9 mouse cellular contexts compared by ENCODE assay signal in genomic region chr12:76117632-76118153, GRCm38 (mm10). TPM values are rescaled to one million over a fixed set of nuclear protein-coding genes. Genes with fewer than 3 reads are reported as not detected.
DNase-seq lines count a peak whose midpoint lies in the region; ATAC-seq and TF ChIP-seq lines count a peak whose summit lies in the region.
"Had no signal": no experiment of that assay in that cellular context is flagged by ENCODE, and none has a peak within 500 bp of the region (broad histone marks: within the 10 kb centered on the region; RNA-seq: fewer than 3 reads in every experiment).

No protein-coding gene starts in this region.

- no peaks in the 10 kb centered on the region for H3K27me3 ChIP-seq in heart, adult 2 months (ENCODE audit: control insufficient read depth, insufficient read depth, low read length)
- H3K27me3 ChIP-seq in intestine, embryonic 16.5 days (replicated peaks; ENCODE audit: control insufficient read depth, insufficient read depth, low read length) = no peaks in the 10 kb centered on the region

- TF ChIP-seq POLR2A in heart, adult 2 months (IDR thresholded peaks at IDR 0.05; ENCODE audit: insufficient read depth, low read depth, low read length) = no peak

- no peak overlapping the region for H3K9ac ChIP-seq in heart, adult 2 months (ENCODE audit: low read depth, low read length)
- no peak overlapping the region for H3K9ac ChIP-seq in intestine, embryonic 16.5 days (ENCODE audit: low read depth, low read length)

- H3K27ac ChIP-seq in heart, adult 2 months = peak overlapping the region; percentile 23; the same call in 1 of the 2 replicates
- no peak overlapping the region for H3K27ac ChIP-seq in intestine, embryonic 16.5 days (ENCODE audit: low read length)

- no peak for ATAC-seq in intestine, embryonic 16.5 days

- H3K4me1 ChIP-seq in heart, adult 2 months (ENCODE audit: control insufficient read depth, insufficient read depth, low read length) = no peaks in the 10 kb centered on the region
- no peaks in the 10 kb centered on the region for H3K4me1 ChIP-seq in intestine, embryonic 16.5 days (ENCODE audit: control insufficient read depth, insufficient read depth, low read length)

- TF ChIP-seq EP300 in heart, adult 2 months (IDR thresholded peaks at IDR 0.05; ENCODE audit: insufficient read depth, low read depth, low read length) = no peak

- H3K4me2 ChIP-seq in intestine, embryonic 16.5 days (ENCODE audit: low read depth, low read length) = no peak overlapping the region

- intact Hi-C loops in heart, adult 2 months (cut with DNase I) = no loop called here
- intact Hi-C loops in heart, postnatal 25 days (cut with DNase I) = no loop called here

- H3K36me3 ChIP-seq in heart, adult 2 months (ENCODE audit: control insufficient read depth, insufficient read depth, low read length) = no peaks in the 10 kb centered on the region
- H3K36me3 ChIP-seq in intestine, embryonic 16.5 days (ENCODE audit: control insufficient read depth, insufficient read depth, low read length) = no peaks in the 10 kb centered on the region

- H3K9me3 ChIP-seq in intestine, embryonic 16.5 days (ENCODE audit: control insufficient read depth, low read length) = no peaks in the 10 kb centered on the region

- H3K79me2 ChIP-seq in heart, adult 2 months (replicated peaks; ENCODE audit: control insufficient read depth, insufficient read depth, low read length) = no peaks in the 10 kb centered on the region

- 45% methylated on average over 4 of the region's 4 CpGs for WGBS in heart, adult 2 months
- 72% methylated on average over 4 of the region's 4 CpGs for WGBS in intestine, embryonic 16.5 days

- no peak for TF ChIP-seq CTCF in heart, adult 2 months (IDR thresholded peaks at IDR 0.05)

- H3K4me3 ChIP-seq in heart, adult 2 months = no peak overlapping the region
- H3K4me3 ChIP-seq in intestine, embryonic 16.5 days (ENCODE audit: low read length) = no peak overlapping the region

- peak; percentile 37 to 53 for DNase-seq in heart, adult 2 months
- DNase-seq in heart, postnatal 25 days (ENCODE audit: low spot score) = no peak
- peak; percentile 25 for DNase-seq in R1 (ENCODE audit: low read depth, low spot score)
- peak; percentile 9 for DNase-seq in forelimb bud, embryonic 11.5 days (ENCODE audit: low read depth, low spot score)
- DNase-seq in kidney, postnatal 4 days = peak; percentile 41 to 56
- DNase-seq in cerebellum, postnatal 4 days (ENCODE audit: low spot score in 2 of 2) = no peak
- DNase-seq in right cerebral cortex, adult 2 months (ENCODE audit: low spot score in 2 of 2) = no peak

RNA-seq across cellular contexts. Expression of gene Esr2, which starts 59.4 kb away (rescaled TPM):
- total RNA-seq in heart, adult 2 months (2021) = not detected
- 0.06 and 0.18 TPM in 2 replicates for polyA plus RNA-seq in heart, adult 2 months (2012; rRNA removed)
- total RNA-seq in heart, postnatal 25 days (2021) = under 1 TPM in 1 of 2 experiments, not detected in 1; 0.08 TPM
- polyA plus RNA-seq in intestine, embryonic 16.5 days (2015; fragmentation: Nextera tagmentation; extraction: Ambion mirVana) = 0.04 and 0.05 TPM in 2 replicates
- polyA plus RNA-seq: liver, embryonic 16.5 days had no signal

Comparison
In these comparisons a context has a peak if more than half of its experiments do, and no peak if none do; other contexts are left out.
1. DNase-seq: peak in heart, adult 2 months (2 of 2), R1 (single experiment), forelimb bud, embryonic 11.5 days (single experiment) and kidney, postnatal 4 days (2 of 2); none in heart, postnatal 25 days (single experiment), cerebellum, postnatal 4 days (0 of 2) and right cerebral cortex, adult 2 months (0 of 2).